Mouse (Mus musculus): Measurements from ENCODE around the gene Krtap2-4. TPM values are rescaled to one million over a fixed set of nuclear protein-coding genes. Genes with fewer than 3 reads are reported as not detected.
"Not testable (repeated sequence)": the region's sequence is repeated elsewhere in the genome, so short reads cannot be mapped to it uniquely, and the experiment has no call there.

The Krtap2-4 gene
- not detected in 2 replicates for polyA plus RNA-seq (2015; fragmentation: Nextera tagmentation; extraction: Ambion mirVana)

GRCm38 (mm10) chr11:99614796-99615363 lies at the start of gene Krtap2-4:
Gene Krtap2-4 (minus strand): TSS chr11:99614846.
- DNase-seq (ENCODE audit: low spot score), result no peak

DNA sequence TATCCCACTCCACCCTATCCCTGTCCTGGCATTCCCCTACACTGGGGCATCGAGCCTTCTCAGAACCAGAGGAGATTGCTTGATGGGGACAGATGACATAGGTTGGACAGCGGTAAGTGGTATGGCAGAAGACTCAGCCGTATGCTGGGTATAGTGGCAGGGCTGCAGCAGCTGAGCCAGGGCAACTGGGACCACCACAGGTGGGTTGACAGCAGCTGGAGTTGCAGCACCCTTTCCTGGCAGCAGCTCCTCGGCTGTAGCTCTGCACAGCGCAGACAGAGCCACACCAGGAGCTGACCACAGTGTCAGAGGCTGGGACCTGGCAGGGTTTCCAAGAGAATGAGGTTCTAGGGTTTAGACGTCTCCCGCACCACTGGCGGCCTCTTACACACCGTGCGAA lies 48.2 kb upstream of the Krtap2-4 start:
- DNase-seq (ENCODE audit: low spot score), result no peak

- DNase-seq (ENCODE audit: low spot score), result no peak
Observed at GRCm38 (mm10) chr11:99659256-99659655, 44.6 kb upstream of the Krtap2-4 start.

DNA sequence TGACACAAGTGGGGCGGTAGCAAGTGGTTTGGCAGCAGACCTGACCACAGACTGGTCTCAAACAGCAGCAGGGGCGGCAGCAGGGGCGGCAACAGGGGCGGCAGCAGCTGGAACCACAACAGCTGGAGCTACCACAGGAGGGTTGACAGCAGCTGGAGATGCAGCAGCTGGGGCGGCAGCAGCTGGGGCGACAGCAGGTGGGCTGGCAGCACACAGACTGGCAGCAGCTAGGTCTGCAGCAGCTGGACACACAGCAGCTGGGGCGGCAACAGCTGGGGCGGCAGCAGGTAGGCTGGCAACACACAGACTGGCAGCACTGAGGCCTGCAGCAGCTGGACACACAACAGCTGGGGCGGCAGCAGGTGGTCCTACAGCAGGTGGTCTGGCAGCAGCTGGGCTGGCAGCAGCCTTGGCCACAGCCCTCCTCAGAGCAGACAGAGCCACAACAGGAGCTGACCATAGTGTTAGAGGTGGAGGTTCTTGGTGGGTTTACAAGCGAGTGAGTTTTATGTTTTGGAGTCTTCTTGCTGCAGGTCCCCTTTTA lies 43.9 kb upstream of the Krtap2-4 start, which contains the start of gene Gm11563:
Gm11563 (minus strand) TSS at position 494 of the 544 bp plus-strand sequence.
- DNase-seq (ENCODE audit: low spot score), result not testable (repeated sequence)

DNA sequence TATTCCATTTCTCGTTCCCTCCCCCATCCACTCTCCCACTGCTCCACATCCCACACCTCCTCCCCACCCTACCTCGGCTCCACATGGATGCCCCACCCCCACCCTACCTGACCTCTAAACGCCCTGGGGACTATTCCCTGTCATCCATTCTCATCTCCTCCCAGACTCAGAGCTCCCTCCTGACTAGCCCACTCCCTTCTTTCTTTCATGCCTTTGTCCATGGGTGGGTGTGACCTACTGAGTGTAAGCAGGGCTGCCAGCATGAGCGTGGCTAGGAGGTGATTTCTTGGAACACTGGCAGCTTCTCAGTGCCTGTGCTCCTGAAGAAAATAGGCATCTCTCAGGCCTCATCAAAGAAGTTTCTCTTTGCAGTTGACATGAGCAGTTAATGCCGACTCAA lies 42.4 kb upstream of the Krtap2-4 start:
- DNase-seq (ENCODE audit: low spot score), result no peak

DNA sequence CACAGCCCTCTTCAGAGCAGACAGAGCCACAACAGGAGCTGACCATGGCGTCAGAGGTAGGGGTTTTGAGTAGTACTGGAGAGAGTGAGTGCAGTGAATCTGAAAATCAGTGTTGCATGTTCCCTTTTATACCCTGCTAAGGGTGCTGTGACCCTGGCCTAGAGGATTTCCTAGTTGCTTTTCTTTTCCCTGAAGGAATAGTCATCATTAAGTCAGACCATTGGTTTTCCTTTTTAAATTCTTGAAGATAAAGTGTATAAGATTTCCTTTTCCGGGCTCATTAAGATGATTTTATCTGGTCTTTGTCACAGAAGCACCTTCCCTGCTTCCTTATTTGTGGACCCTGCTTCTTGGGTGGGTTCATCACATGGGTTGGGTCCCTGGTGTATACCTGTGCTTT lies 35.5 kb upstream of the Krtap2-4 start, which contains the start of gene Gm11555:
Gm11555 (minus strand) TSS at position 101 of the 400 bp plus-strand sequence.
- no peak for DNase-seq (ENCODE audit: low spot score)

DNA sequence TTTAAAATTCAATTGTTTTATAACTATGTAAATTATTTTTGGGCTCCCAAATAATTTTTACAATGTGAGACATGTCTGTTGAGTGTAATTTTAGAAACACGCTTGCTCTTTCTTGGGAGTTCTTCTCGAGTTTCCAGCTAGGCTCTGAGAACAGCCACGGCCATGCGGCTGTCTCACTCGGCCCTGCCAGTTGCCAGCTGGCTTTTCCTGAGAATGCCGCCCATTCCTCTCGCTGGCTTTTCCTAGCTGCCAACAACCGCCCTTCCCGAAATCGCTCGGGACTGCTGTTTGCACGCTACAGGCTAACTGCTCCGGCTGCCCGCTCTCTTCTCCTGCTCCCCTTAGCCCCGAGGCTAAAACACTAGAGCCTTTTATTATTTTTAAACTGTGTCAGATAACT lies 31.8 kb upstream of the Krtap2-4 start:
- DNase-seq (ENCODE audit: low spot score), result no peak

DNA sequence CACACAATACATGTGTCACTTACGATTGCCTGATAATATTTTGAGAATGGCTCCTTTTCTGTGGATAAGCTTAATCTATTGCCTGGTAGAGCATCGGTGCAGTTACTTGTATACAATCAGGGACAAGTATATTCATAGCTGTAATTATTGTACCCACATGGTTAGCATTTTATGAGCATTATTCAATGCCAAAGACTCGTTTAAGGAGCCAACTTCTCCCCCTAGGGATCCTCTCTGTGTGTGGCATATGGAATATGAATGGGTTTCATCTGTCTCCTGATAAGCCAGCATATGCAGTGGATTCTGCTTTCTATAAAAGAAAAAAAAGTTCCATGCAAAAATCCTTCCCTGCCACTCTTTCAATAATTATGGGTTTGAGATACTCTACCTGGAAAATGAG lies 29.7 kb upstream of the Krtap2-4 start:
- no peak for DNase-seq (ENCODE audit: low spot score)

DNA sequence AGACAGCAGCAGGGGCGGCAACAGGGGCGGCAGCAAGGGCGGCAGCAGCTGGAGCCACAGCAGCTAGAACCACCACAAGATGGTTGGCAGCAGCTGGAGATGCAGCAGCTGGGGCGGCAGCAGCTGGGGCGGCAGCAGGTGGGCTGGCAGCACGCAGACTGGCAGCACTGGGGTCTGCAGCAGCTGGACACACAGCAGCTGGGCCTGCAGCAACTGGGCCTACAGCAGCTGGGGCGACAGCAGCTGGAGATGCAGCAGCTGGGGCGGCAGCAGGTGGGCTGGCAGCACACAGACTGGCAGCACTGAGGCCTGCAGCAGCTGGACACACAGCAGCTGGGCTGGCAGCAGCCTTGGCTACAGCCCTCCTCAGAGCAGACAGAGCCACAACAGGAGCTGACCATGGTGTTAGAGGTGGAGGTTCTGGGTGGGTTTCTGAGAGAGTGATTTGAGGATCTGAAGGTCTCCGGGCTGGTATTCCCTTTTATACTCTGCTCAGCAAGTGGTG lies 29.0 kb upstream of the Krtap2-4 start, which contains the start of gene Krtap4-7:
Krtap4-7 (minus strand) TSS at position 455 of the 505 bp plus-strand sequence.
- DNase-seq (ENCODE audit: low spot score), result not testable (repeated sequence)

DNA sequence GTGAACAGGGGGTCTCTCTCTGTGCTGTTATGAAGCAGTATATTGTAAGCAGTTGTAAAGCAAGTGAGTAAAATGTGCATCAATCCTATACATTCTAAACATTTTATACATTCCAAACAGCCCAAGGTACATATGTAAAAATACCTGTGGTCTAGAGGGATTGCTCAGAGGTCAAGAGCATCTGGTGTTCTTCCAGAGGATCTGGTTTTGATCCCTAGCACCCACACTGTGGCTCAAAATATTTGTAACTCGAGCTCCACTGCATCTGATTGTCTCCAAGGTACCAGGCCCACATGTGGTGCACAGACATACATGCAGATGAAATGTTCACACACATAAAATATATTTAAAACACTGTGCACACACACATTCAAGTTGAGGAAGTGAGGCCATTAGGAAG lies 26.3 kb upstream of the Krtap2-4 start:
- DNase-seq (ENCODE audit: low spot score), result no peak

- no peak for DNase-seq (ENCODE audit: low spot score)
Observed at GRCm38 (mm10) chr11:99637086-99637485, 22.4 kb upstream of the Krtap2-4 start.

- DNase-seq (ENCODE audit: low spot score), result no peak
Observed at GRCm38 (mm10) chr11:99634653-99635134, 20.0 kb upstream of the Krtap2-4 start, which contains the start of gene Krtap4-2. Gene Krtap4-2 (minus strand): TSS chr11:99635084.

GRCm38 (mm10) chr11:99633293-99633692 lies 18.6 kb upstream of the Krtap2-4 start:
- DNase-seq (ENCODE audit: low spot score), result no peak

DNA sequence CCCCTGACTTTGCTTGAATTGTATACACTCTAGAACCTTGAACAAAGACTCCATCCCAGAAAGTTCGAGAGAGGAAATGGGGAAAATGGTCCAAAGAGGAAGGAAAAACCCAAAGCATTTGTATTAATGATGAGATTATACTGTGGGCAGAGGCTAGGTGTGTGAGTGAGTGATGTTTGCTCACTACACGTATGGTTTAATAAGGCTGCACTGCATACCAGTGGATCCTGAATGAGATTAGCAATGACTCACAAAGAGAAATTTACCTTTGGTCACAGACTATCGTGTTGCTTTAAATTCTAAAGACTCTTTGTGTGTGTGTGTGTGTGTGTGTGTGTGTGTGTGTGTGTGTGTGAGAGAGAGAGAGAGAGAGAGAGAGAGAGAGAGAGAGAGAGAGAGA lies 16.2 kb upstream of the Krtap2-4 start:
- no peak for DNase-seq (ENCODE audit: low spot score)

GRCm38 (mm10) chr11:99628138-99628537 lies 13.5 kb upstream of the Krtap2-4 start, which contains the start of gene Krtap4-1:
Gene Krtap4-1 (minus strand): TSS chr11:99628238.
- DNase-seq (ENCODE audit: low spot score), result no peak

- no peak for DNase-seq (ENCODE audit: low spot score)
Observed at GRCm38 (mm10) chr11:99620335-99620734, 5.7 kb upstream of the Krtap2-4 start, which contains the start of gene Gm11562. Gene Gm11562 (minus strand): TSS chr11:99620435.

GRCm38 (mm10) chr11:99610089-99610488 lies 4.6 kb downstream of the Krtap2-4 start, which contains the start of gene Gm11937:
Gene Gm11937 (minus strand): TSS chr11:99610189.
- DNase-seq (ENCODE audit: low spot score), result not testable (repeated sequence)

- no peak for DNase-seq (ENCODE audit: low spot score)
Observed at GRCm38 (mm10) chr11:99609126-99609525, 5.5 kb downstream of the Krtap2-4 start.

DNA sequence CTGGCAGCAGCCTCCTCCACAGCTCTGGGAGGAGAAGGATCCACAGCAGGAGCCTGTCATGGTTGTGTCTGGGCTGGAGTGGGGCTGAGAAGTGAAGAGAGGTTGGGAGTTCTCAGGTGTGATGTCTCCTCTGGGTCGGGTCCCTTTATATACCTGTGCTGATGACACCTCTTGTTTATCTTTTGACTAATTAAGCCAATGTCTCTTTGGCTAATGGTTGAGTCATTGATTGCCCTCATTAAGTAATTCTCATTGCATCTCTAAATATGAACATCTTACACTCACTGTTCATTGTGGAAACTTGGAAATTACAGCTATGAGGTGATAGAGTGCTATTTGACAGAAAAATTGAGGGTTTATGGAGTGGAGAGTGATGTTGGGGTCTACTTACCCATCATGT lies 11.4 kb downstream of the Krtap2-4 start, which contains the start of gene Gm11938:
Gm11938 (minus strand) TSS at position 101 of the 400 bp plus-strand sequence.
- DNase-seq (ENCODE audit: low spot score), result not testable (repeated sequence)

DNA sequence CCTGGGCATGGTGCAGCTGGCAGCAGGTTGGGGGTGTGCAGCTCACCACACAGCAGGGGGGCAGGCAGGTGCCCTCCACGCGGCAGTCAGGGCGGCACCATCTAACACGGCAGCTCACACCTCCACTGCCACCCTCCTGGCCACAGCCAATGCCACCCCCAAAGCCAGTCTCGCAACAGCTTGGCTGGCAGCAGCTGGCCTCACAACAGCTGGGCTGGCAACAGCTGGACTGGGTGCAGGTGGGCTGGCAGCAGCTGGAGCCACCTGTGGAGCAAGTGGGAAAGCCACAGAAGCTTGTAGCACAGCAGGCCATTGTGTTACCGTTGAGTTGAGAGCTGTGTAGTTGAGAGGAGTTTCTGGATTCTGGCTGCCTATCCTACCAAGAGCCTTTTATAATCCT lies 16.9 kb downstream of the Krtap2-4 start, which contains the start of gene Krtap9-3:
Krtap9-3 (minus strand) TSS at position 364 of the 400 bp plus-strand sequence.
- DNase-seq (ENCODE audit: low spot score), result not testable (repeated sequence)

DNA sequence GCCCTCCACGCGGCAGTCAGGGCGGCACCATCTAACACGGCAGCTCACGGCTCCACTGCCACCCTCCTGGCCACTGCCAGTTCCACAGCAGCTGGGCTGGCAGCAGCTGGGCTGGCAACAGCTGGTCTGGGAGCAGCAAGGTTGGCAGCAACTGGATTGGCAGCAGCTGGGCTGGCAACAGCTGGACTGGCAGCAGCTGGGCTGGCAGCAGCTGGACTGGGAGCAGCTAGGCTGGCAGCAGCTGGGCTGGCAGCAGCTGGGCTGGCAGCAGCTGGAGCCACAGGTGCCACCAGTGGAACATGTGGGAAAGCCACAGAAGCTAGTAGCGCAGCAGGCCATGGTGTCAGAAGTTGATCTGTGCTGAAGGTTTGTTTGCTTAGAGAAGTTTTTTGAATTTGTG lies 23.7 kb downstream of the Krtap2-4 start, which contains the start of gene Krtap1-3:
Krtap1-3 (minus strand) TSS at position 359 of the 400 bp plus-strand sequence.
- DNase-seq (ENCODE audit: low spot score), result no peak

GRCm38 (mm10) chr11:99585096-99585495 lies 29.6 kb downstream of the Krtap2-4 start:
- DNase-seq (ENCODE audit: low spot score), result no peak

Data from thymus, postnatal 0 days (tissue).